Mouse (Mus musculus): Measurements from ENCODE around the gene Fth1.
A peak's percentile ranks its signal among the peaks of the same experiment; 100 is the strongest.

Fth1 gene

DNA sequence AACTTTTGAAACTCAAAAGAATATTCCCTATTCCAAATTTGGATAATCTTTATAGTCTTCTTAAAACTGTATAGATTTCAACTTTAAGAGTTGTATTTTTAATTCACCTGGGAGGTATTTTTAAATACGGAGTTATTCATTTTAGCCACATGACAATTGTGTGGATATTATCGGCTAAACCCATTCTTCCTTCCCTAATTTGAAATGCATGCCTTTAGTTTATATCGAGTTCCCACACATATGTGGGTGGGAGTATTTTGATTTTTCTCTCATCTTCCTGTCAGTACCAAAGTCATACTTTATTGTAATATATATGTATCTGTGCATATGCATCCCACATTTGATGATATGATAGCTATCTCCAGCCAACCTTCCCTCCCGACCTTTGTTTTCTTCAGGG is at the start of gene Fth1:
TSS of gene Fth1 (plus strand) at position 341 of the 400 bp plus-strand sequence.
- no peak for DNase-seq (ENCODE audit: low read depth)

DNA sequence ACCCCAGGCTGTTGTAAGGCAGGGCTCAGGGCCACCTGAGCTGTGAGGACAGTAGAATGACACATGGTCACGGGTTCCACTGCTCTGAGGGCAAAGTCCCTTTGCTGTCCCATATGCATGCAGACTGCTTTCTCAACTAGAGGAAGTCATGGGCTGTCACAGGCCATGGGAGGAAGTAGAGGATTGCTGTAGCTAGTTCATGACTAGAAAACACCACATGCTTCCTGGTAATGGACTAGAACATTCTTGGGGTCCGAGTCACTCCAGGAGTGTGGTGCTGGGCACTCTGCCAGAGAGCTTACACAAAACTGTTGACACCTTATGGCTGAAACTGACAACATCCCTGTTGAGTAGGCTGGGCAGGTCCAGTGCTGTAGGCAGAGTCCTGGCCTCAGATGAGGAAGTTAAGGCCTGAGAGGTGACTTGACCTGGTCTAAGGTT is 49.2 kb upstream of the Fth1 start:
- DNase-seq (ENCODE audit: low read depth): peak; percentile 65

DNA sequence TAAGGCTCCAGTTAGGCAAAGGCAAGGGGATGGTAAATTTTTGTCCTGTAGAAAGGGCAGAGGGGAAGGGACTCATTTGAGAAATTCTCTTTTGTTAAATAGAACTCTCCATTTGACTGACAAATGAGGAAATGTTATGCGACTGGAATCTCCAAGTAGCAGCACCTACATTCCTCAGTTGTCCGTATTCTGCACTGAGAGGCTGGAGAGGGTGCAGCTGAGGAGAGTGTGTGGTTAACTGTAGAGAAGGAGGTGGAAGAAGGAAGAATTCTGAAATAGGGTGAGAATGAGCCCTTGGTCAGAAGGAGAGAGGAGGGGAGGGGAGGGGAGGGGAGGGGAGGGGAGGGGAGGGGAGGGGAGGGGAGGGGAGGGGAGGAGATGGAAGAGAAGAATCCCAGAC is 46.5 kb upstream of the Fth1 start:
- no peak for DNase-seq (ENCODE audit: low read depth)

DNA sequence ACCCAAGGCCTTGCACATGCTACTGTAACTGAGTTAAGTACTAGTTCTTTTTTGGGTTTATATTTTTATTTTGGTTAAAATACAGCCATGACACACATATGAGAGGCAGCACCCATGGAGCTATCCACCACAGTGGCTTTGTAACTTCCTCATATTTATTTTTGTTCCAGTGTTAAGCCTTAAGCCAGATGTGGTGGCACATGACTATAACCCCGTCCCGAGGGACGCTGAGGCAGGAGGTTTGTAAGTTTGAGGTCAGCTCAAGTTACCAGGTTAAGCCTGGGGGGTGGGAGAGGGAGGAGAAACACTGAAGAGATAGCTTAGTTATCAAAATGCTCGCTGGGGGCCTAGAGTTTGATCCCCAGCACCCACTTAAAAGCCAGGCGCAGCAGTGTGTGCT is 43.8 kb upstream of the Fth1 start:
- peak; percentile 61 for DNase-seq (ENCODE audit: low read depth)

DNA sequence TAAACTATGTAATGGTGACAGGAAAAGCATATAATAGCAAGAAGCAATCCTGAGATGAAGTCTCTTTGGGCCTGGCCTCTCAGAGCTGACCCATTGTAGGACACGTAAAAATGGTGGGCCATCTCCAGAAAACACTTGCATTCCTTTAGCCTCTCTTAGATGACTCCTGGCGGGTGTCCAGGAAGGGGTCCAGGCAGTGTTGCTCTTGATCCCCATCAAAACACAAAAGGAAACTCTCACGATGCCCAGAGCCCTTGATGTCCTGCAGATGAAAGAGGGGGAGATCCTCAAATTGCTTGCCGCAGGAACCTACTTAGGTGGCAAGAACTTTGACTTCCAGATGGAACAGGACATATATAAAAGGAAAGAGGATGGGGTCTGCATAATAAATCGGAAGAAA is 43.0 kb upstream of the Fth1 start:
- DNase-seq (ENCODE audit: low read depth): no peak

DNA sequence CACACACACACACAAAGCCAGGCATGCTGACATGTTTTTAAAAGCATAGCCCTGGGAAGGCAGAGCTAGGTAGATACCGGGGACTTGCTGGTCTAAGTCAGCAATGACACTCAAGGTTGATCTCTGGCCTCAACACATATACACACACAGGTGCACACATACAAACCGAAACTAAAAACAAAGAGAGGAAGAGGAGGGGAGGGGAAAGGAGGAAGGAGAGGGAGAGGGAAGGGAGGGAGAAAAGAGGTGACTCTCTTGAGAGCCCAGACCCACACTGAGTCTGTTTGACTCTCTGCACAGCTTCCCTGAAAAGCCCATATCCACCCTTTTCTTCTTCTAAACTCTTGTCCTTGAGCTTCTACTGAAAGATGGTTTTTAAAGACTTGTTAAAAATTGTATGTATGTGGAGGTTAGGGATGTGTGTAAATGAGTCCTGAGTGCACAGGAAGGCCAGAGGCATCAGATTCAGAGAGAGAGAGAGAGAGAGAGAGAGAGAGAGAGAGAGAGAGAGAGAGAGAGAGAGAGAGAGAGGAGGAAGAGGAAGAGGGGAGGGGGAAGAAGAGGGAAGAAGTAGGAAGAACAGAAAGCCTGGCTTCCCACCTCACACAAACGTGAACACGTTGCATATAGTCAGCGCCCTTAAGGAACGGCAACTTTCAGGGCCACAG is 42.1 kb upstream of the Fth1 start:
- peak; percentile 43 for DNase-seq (ENCODE audit: low read depth)

DNA sequence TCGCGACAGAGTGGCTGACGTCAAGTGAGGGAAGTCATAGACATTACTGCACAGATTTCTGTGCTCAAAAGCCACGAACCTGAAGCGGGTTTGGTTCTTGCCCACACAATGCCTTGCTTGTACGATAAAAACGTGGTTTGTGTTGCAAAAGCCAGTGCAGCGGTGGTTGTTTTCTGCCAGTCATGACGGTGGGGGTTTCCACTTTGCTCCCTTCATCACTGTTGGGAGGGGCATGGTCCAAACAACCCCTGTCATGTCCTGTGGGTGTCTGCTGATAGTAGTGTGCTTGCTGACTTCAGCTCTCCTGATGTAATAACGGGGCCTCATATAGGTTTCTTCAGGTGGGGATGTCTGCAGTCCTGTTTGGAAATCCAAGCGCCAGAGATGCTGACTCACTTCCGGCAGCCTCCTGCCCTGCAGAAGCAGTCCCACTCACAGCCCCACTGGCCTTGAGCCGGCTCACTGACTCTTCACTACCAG is 41.5 kb upstream of the Fth1 start:
- peak; percentile 98 for DNase-seq (ENCODE audit: low read depth)

DNA sequence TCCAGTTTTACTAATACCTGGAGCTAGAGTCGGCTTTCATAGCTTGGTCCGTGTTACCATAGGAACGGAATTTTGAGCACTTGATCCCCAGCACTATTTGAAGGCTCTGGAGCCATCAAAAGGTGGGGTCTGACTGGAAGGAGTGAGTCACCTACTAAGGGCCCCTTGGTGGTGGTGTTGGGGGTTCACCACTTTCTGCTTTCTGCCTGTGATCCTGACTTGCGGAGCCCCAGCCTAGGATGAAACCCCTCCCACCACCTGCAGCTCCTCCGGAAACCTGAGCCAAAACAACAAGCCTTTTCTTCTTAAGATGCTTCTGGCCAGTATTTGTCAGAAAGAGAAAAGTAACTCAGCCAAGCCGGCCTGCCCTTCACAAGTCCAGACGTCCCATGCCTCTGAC is 40.6 kb upstream of the Fth1 start:
- no peak for DNase-seq (ENCODE audit: low read depth)

DNA sequence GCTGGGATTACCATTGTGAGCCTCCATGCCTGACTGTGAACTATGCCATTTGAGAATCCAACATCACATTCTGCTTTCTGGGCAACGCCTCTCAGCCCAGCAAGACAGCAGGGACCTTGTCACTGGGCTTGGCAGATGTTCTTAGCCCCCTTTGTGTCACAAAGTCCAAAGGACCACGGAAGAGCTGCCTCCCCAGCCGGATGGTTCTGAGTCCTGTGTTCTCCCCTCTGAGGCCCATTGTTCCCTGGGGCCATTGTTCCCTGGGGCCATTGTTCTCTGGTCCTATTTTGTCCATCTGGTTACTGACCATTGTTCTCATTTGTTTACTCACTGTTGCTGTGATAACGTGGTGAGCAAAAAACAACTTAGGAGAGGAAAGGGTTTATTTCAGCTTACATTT is 39.5 kb upstream of the Fth1 start:
- no peak for DNase-seq (ENCODE audit: low read depth)

DNA sequence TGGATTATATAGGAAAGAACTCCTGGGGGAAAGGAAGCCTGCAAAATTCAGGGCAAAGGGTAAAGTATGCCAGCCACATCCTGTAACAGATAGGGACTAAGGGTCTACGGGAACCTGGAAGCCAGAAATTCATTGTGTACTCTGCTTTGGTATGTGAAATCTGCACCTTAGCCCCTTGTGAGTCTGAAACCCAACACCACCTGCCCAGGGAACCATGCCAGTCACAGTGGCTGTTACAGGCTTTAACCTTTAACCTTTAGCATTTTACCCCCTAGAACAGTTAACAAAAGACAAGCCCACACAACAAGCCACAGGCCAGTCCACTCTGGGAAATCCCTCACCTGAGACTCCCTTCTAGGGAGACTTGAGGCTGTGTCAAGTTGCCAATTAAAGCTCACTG is 38.6 kb upstream of the Fth1 start:
- DNase-seq (ENCODE audit: low read depth): no peak

DNA sequence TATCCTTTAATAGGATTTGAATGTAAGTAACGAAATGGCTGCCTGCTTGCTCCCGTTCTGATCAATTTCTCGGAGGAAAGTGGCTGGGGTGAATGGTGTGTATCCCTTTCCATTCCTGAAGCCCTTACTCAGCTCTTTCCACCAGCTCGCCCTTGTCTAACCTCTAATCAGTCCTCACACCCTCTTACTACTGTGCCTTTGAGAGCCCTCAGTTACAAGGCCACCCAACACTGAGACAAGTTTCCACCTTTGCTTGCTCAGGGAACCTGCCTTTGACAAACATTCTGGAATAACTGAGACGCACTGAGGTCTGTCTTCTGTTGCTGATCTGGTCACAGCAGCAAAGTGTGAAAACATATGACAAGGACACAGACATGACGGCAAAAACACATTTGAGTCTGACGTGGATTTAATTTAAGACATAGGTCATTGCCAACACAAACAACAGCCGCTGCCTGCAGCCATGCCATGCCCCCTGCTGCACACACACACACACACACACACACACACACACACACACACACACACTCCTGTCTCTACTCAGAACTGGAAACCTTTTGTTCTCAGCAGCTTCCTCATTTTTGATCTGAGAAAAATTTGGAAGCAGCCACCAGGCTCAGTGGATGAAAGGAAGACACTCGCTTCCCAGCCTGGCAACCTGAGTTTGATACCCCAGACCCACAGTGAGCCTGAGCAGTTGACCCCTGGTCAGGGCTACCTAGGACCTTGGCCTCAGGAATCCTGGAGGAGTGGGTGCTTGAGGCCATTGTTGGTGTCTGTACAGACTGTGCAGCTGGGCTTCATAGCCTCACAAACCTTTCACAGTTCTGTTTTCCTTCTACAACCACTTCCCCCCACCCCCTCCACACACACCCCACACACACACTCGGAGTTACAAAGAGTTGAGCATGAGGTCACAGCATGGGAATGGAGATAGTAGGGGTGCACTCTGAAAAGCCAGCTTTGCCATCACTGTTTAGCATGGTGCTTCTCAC is 37.6 kb upstream of the Fth1 start:
- DNase-seq (ENCODE audit: low read depth): peak; percentile 55

DNA sequence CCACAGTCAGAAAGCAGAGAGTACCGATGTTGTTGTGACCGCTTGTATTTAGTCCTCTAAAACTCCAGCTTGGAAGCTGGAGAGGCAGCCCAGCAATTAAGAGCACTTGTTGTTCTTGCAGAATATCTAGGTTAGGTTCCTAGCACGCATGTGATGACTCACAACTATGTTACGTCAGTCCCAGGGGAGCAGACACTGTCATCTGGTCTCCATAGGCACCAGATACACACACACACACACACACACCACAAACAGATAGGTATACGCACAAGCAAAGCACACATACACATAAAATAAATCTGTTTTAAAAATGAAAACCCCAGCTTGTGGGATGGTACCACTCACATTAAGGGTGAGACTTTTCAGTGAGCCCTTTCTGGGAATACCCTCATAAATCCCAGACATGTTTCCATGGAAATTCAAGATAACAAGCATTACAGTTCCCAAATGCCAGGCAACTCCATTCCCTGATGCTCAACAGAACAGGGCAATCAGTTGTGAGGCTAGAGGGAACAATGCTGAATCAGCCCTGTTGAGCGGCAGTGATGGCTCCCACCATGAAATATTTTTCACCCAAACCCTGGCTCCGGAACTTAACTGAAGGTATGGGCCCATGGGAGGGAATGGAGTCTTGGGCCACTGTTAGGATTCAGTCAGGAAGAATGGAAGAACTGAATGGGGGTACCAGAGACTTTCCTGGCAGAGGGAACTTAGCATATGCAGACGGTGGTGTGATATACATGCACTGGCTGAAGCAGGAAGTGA is 34.4 kb upstream of the Fth1 start:
- DNase-seq (ENCODE audit: low read depth): peak; percentile 65

DNA sequence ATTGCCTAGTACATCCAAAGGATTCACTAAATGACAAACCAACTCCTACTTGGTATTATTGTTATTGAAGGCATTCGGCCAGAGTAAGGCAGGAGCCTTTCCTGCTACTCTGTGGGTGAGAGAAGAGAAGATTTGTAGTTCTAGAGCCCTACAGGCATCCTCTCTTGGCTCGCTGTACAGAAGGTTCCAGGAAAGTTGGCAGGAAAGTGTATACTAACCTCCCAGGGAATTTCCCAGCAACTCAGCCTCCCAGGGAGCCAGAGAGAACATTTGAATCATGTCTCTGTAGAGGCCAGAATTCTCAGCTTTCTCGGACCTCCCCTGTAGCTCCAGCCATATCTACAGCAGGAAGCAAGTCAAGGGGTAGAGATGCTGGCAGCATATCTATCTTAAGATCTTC is 33.4 kb upstream of the Fth1 start:
- no peak for DNase-seq (ENCODE audit: low read depth)

DNA sequence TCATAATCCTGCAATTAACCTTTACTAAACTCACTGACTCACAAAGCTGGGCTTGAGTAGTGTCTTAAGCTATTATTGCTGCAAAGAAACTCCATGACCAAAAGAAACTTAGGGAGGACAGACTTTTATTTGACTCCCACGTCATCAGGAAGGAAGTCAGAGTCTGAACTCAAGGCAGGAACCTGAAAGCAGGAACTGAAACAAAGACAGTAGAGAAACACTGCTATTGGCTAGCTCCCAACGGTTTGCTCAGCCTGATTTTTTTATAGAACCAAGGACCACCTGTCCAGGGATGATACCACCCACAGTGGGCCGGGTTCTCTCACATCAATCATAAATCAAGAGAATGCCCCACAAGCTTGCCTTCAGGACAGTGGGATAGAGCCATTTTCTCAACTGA is 28.0 kb upstream of the Fth1 start:
- no peak for DNase-seq (ENCODE audit: low read depth)

DNA sequence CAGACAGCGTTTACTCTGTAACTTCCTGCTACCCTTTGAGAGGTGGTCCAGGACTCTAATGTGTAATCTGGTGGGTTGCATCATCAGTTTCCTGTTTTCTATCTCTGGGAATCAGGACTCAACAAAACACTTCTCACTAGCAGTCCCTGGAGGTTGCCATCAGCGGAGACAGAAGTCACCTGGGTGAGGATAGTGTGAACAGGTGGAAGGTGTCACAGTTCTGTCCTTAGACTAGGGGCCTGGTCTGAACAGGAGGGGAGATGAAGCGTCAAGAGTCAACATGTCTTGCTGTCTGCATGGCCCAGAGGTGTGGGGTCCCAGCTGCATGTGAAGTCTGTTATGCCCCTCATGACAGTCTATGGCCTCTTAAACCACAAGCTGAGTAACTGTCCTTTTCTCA is 27.5 kb upstream of the Fth1 start:
- DNase-seq (ENCODE audit: low read depth): no peak

DNA sequence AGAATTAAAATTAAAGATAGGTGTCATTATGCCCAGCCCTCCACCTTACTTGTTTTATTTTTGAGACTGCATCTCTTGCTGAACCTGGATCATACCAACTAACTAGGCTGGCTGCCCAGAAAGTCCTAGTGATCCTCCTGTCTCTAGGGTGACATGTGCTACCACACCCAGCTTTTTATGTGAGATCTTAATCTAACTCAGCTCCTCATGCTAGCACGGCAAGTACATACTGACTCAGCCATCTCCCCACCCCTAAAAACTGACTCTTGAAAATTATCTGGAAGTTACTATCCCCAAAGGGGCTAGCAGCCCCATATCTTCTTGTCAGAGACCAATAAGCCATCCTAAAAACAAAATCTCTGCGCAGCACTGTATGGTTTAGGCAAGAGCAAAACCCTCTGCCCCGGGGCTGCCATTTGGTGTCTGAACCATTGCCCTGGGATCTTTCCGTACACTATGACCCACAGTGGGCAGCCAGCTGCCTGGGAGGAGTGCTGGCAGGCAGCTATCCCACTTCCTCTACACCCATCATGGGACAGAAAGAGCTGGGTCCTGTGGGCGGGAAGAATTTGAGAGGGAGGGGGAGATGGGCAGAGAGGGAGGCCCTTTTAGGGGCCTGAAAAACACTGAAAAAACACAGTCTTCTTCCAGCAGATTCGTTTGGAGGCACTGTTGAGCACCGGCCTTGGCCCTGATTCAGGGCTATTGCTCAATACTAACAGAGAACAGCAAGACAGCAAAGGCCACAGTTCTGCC is 26.2 kb upstream of the Fth1 start:
- DNase-seq (ENCODE audit: low read depth): peak; percentile 86

DNA sequence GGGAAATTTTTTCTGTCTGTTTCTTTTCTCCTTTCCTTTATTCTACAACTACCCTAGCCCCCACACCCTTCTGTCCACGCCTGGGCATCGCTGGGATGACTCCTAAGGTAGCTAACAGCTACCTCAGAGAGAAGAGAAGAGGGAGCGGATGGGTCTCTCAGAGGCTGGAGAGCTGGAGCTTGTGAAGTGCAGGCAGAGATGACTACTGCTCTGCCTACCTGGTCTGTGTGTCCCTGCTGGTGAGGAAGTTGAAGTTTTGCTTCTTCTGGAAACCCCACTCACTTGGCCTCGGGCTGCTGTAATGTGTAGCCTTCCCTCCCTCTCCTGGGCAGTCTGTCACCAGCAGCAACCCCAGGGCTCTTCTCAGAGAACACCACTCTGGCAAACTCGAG is 25.6 kb upstream of the Fth1 start:
- DNase-seq (ENCODE audit: low read depth): peak; percentile 68

DNA sequence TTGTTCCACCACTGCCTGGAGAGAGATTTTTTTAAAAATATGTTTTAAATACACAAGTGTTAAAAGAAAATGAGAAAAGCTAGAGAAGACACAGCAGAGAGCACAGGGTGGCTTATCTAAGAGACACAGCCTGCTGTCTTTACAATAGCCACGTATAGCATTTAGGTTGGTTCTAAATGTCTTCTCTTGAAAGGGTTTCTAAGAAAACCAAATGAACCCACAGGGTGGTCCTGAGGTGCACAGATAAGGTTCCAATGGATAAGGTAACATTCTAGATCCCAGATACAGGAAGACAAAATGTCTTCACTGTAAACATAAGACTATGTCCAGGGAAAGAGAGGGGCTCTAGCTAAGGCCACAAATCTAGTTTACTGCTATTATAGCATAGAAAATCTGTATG is 25.0 kb upstream of the Fth1 start:
- DNase-seq (ENCODE audit: low read depth): no peak

DNA sequence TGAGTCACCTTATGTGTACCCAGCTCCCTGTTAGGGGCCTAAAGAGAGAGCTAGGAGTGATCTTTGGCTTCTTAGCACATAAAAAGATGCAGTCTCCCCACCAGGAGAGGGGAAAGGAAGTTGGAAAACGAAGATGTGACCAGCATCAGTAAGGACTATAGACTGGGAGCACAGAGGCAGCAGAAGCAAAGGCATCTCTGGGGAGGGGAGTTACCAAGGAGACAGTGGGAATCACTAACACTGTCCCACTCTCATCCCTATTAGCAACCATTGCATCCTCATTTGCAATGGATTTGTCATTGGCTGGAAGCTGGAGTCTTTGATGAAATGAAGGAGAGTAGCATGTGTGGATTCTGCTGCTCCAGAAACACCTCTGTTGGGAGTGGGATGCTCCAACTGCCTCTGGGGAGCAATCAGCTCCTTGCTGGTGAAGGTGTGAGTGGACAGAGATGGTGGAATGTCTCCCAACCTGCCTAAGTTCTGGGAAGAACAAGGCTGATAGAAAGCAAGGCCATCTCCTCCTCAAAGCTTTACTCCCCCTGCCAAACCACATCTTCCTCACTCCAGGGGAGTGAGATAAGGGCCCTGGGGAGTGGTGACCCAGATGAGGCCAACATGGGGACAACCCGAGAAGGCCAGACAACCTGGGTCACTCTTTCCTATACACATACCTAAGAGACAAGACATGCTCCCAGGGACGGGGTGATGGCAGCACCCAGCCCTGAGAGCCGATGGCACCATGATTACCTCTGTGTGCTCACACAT is 23.6 kb upstream of the Fth1 start:
- no peak for DNase-seq (ENCODE audit: low read depth)

DNA sequence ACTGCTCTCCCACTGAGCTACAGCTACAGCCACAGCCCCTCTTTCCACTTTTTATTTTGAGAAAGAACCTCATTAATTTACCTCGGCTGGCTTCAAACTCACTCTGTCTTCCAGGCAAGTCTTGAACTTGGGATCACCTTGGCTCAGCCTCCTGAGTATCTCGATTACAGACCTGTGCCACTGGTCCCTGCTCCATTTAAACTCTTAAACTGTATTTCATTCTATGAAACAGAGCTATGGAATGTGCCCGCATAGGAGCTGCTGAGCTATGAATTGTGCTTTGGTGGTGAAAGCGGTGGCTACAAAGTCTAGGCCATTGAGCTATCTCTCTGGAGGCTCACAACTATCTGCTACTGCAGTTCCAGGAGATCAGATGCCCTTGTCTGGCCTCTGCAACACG is 22.4 kb upstream of the Fth1 start:
- DNase-seq (ENCODE audit: low read depth): no peak

DNA sequence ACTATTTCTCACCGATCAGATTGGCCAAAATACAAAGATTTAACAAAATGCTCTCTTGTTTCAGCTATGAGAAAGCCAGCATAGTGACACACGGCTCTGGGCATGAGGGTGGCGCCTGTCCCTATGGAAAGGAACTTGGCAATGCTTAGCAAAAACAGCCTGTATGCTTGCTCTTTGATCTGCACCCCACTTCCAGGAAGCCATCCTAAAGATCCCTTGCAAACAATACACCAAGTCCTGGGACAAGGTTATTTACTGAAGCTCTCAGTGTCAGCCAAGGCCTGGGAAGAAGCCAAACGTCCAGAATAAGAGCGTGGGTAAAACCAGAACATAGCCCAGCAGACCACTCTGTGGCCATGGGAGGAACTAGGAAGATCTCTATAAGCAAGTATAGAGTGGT is 19.6 kb upstream of the Fth1 start:
- no peak for DNase-seq (ENCODE audit: low read depth)

Measured in 416B (cell line).